Mouse (Mus musculus) gastrocnemius, adult 18-20 months (tissue): ENCODE measurements around the gene Galnt18. TPM values are rescaled to one million over a fixed set of nuclear protein-coding genes. Genes with fewer than 3 reads are reported as not detected.

Source experiments
- DNase-seq: peaks from one replicate; pipeline ENCODE4 v3.0.0; 2021; ENCODE audit warnings: low spot score
- total RNA-seq, 2 experiments: library from RNA; stranded (reverse); gene quantifications; 2 replicates each; pipeline ENCODE4 v1.2.3; 2021

Galnt18 gene
- total RNA-seq, 2 experiments from 2014 or later, result 2.6 to 3.2 TPM

GRCm38 (mm10) chr7:111772398-111772797 is 7.4 kb downstream of the Galnt18 start:
- DNase-seq, result no peak

- no peak for DNase-seq
Measured at GRCm38 (mm10) chr7:111771251-111771801, 8.5 kb downstream of the Galnt18 start.

- no peak for DNase-seq
Measured at GRCm38 (mm10) chr7:111770585-111770984, 9.2 kb downstream of the Galnt18 start.

- no peak for DNase-seq
Measured at GRCm38 (mm10) chr7:111766145-111766767, 13.5 kb downstream of the Galnt18 start.

GRCm38 (mm10) chr7:111762754-111763153 is 17.0 kb downstream of the Galnt18 start:
- no peak for DNase-seq

- no peak for DNase-seq
Measured at GRCm38 (mm10) chr7:111748571-111749071, 31.2 kb downstream of the Galnt18 start.

GRCm38 (mm10) chr7:111744770-111745169 is 35.0 kb downstream of the Galnt18 start:
- DNase-seq, result no peak

- DNase-seq, result peak; percentile 56
Measured at GRCm38 (mm10) chr7:111741595-111741994, 38.2 kb downstream of the Galnt18 start.

- DNase-seq, result no peak
Measured at GRCm38 (mm10) chr7:111740091-111740490, 39.7 kb downstream of the Galnt18 start.

- no peak for DNase-seq
Measured at GRCm38 (mm10) chr7:111739371-111739765, 40.4 kb downstream of the Galnt18 start.

GRCm38 (mm10) chr7:111738456-111739370 is 41.1 kb downstream of the Galnt18 start:
- no peak for DNase-seq

GRCm38 (mm10) chr7:111737426-111737825 is 42.4 kb downstream of the Galnt18 start:
- DNase-seq, result no peak

- no peak for DNase-seq
Measured at GRCm38 (mm10) chr7:111736365-111736764, 43.4 kb downstream of the Galnt18 start.

GRCm38 (mm10) chr7:111730346-111731269 is 49.2 kb downstream of the Galnt18 start:
- DNase-seq, result no peak

GRCm38 (mm10) chr7:111726928-111727327 is 52.8 kb downstream of the Galnt18 start:
- DNase-seq, result no peak

GRCm38 (mm10) chr7:111724730-111725129 is 55.0 kb downstream of the Galnt18 start:
- DNase-seq, result no peak

GRCm38 (mm10) chr7:111724004-111724403 is 55.8 kb downstream of the Galnt18 start:
- no peak for DNase-seq

GRCm38 (mm10) chr7:111721308-111721698 is 58.5 kb downstream of the Galnt18 start:
- DNase-seq, result no peak

- peak; percentile 18 for DNase-seq
Measured at GRCm38 (mm10) chr7:111720511-111721307, 59.1 kb downstream of the Galnt18 start.

GRCm38 (mm10) chr7:111718900-111719299 is 60.9 kb downstream of the Galnt18 start:
- DNase-seq, result peak; percentile 49
